ENCODE assay signal across 8 mouse cellular contexts in genomic region chr1:186703256-186703979, GRCm38 (mm10). TPM values are rescaled to one million over a fixed set of nuclear protein-coding genes. Genes with fewer than 3 reads are reported as not detected.
DNase-seq lines count a peak whose midpoint lies in the region; ATAC-seq and TF ChIP-seq lines count a peak whose summit lies in the region.

No protein-coding gene starts in this region.

- H3K36me3 ChIP-seq in heart, adult 2 months (ENCODE audit: control insufficient read depth, insufficient read depth, low read length) = no peaks in the 10 kb centered on the region
- no peaks in the 10 kb centered on the region for H3K36me3 ChIP-seq in forebrain, embryonic 10.5 days (replicated peaks)
- no peaks in the 10 kb centered on the region for H3K36me3 ChIP-seq in intestine, embryonic 15.5 days
- H3K36me3 ChIP-seq in midbrain, embryonic 15.5 days (replicated peaks) = no peaks in the 10 kb centered on the region

- no peak for ATAC-seq in intestine, embryonic 15.5 days
- no peak for ATAC-seq in midbrain, embryonic 15.5 days (replicated peaks)

- peak overlapping the region; percentile 71 for H3K27ac ChIP-seq in heart, adult 2 months
- peak overlapping the region; percentile 87 for H3K27ac ChIP-seq in forebrain, embryonic 10.5 days
- H3K27ac ChIP-seq in intestine, embryonic 15.5 days = peak overlapping the region; percentile 45
- H3K27ac ChIP-seq in midbrain, embryonic 15.5 days = no peak overlapping the region

- no peaks in the 10 kb centered on the region for H3K27me3 ChIP-seq in heart, adult 2 months (ENCODE audit: control insufficient read depth, insufficient read depth, low read length)
- peaks cover 48% of the 10 kb centered on the region for H3K27me3 ChIP-seq in forebrain, embryonic 10.5 days (ENCODE audit: poor library complexity, severe bottlenecking)
- H3K27me3 ChIP-seq in intestine, embryonic 15.5 days (replicated peaks) = peaks cover 4% of the 10 kb centered on the region
- peaks cover 9% of the 10 kb centered on the region; the same call in 1 of the 2 replicates for H3K27me3 ChIP-seq in midbrain, embryonic 15.5 days (replicated peaks)

- no peak for TF ChIP-seq POLR2A in heart, adult 2 months (IDR thresholded peaks at IDR 0.05; ENCODE audit: insufficient read depth, low read depth, low read length)

- peaks cover 5% of the 10 kb centered on the region for H3K4me1 ChIP-seq in heart, adult 2 months (ENCODE audit: control insufficient read depth, insufficient read depth, low read length)
- H3K4me1 ChIP-seq in forebrain, embryonic 10.5 days = peaks cover 40% of the 10 kb centered on the region
- H3K4me1 ChIP-seq in intestine, embryonic 15.5 days (replicated peaks) = peaks cover 12% of the 10 kb centered on the region
- peaks cover 24% of the 10 kb centered on the region for H3K4me1 ChIP-seq in midbrain, embryonic 15.5 days

- 2% methylated on average over 15 of the region's 15 CpGs for WGBS in heart, adult 2 months
- under 1% methylated on average over 15 of the region's 15 CpGs for WGBS in forebrain, embryonic 10.5 days
- WGBS in intestine, embryonic 15.5 days = 1% methylated on average over 15 of the region's 15 CpGs
- WGBS in midbrain, embryonic 15.5 days = under 1% methylated on average over 15 of the region's 15 CpGs

- peak; percentile 28 to 42 for DNase-seq in heart, adult 2 months
- no peak for DNase-seq in heart, postnatal 4 days
- peak; percentile 28 for DNase-seq in forebrain, embryonic 10.5 days (ENCODE audit: extremely low spot score, low spot score)
- no peak for DNase-seq in MN1 (ENCODE audit: low spot score)
- no peak for DNase-seq in cerebellum, adult 9-11 months
- DNase-seq in ovary, postnatal 10 days (ENCODE audit: low spot score) = no peak

- no peaks in the 10 kb centered on the region for H3K79me2 ChIP-seq in heart, adult 2 months (replicated peaks; ENCODE audit: control insufficient read depth, insufficient read depth, low read length)

- H3K4me3 ChIP-seq in heart, adult 2 months = peak overlapping the region; percentile 75
- H3K4me3 ChIP-seq in forebrain, embryonic 10.5 days = peak overlapping the region; percentile 70
- peak overlapping the region; percentile 60 for H3K4me3 ChIP-seq in intestine, embryonic 15.5 days (replicated peaks)
- peak overlapping the region; percentile 72 for H3K4me3 ChIP-seq in midbrain, embryonic 15.5 days

- TF ChIP-seq EP300 in heart, adult 2 months (IDR thresholded peaks at IDR 0.05; ENCODE audit: insufficient read depth, low read depth, low read length) = no peak

- peak overlapping the region; percentile 80 for H3K9ac ChIP-seq in heart, adult 2 months (ENCODE audit: low read depth, low read length)
- H3K9ac ChIP-seq in intestine, embryonic 15.5 days = peak overlapping the region; percentile 27; the same call in 1 of the 2 replicates
- H3K9ac ChIP-seq in midbrain, embryonic 15.5 days = peak overlapping the region; percentile 35; the same call in 1 of the 2 replicates

- H3K4me2 ChIP-seq in intestine, embryonic 15.5 days (replicated peaks) = peak overlapping the region; percentile 96
- peak overlapping the region; percentile 96 for H3K4me2 ChIP-seq in midbrain, embryonic 15.5 days

- intact Hi-C loops in heart, adult 2 months (cut with DNase I) = loop anchor here (5.0 to 10.0 kb wide), 2 partner anchors 91 to 589 kb away; partner anchors contain the start of gene Lyplal1

- no peaks in the 10 kb centered on the region for H3K9me3 ChIP-seq in forebrain, embryonic 10.5 days
- H3K9me3 ChIP-seq in intestine, embryonic 15.5 days = no peaks in the 10 kb centered on the region
- no peaks in the 10 kb centered on the region for H3K9me3 ChIP-seq in midbrain, embryonic 15.5 days

- no peak for TF ChIP-seq CTCF in heart, adult 2 months (IDR thresholded peaks at IDR 0.05)

RNA-seq across cellular contexts. Expression of gene Tgfb2, which starts 2.4 kb away (rescaled TPM):
- 1 to 10 TPM; 4.6 to 5.1 TPM for total RNA-seq in heart, adult 2 months (2021)
- 1.5 and 2.1 TPM in 2 replicates for polyA plus RNA-seq in heart, adult 2 months (2012; rRNA removed)
- total RNA-seq in heart, postnatal 4 days (2021) = 10 to 100 TPM; 28.7 to 31.6 TPM
- 10.6 and 13.1 TPM in 2 replicates for polyA plus RNA-seq in forebrain, embryonic 10.5 days (2016; fragmentation: Nextera tagmentation; extraction: Ambion mirVana)
- polyA plus RNA-seq in intestine, embryonic 15.5 days (2015; fragmentation: Nextera tagmentation; extraction: Ambion mirVana) = 16.5 and 18.5 TPM in 2 replicates
- 14.5 and 15.6 TPM in 2 replicates for polyA plus RNA-seq in midbrain, embryonic 15.5 days (2015; fragmentation: Nextera tagmentation; extraction: Ambion mirVana)

RNA-seq across cellular contexts. Expression of gene Rrp15, which starts 45.7 kb away (rescaled TPM):
- total RNA-seq in heart, adult 2 months (2021) = 1 to 10 TPM; 8.9 to 9.5 TPM
- 2.9 TPM in 2 replicates for polyA plus RNA-seq in heart, adult 2 months (2012; rRNA removed)
- 10 to 100 TPM; 16.0 to 16.7 TPM for total RNA-seq in heart, postnatal 4 days (2021)
- 101 and 104 TPM in 2 replicates for polyA plus RNA-seq in forebrain, embryonic 10.5 days (2016; fragmentation: Nextera tagmentation; extraction: Ambion mirVana)
- 66.2 and 69.9 TPM in 2 replicates for polyA plus RNA-seq in intestine, embryonic 15.5 days (2015; fragmentation: Nextera tagmentation; extraction: Ambion mirVana)
- 28.8 and 29.2 TPM in 2 replicates for polyA plus RNA-seq in midbrain, embryonic 15.5 days (2015; fragmentation: Nextera tagmentation; extraction: Ambion mirVana)

Comparison
In these comparisons a context has a peak if more than half of its experiments do, and no peak if none do; other contexts are left out.
1. DNase-seq: peak in heart, adult 2 months (2 of 2) and forebrain, embryonic 10.5 days (single experiment); none in heart, postnatal 4 days (single experiment), MN1 (single experiment), cerebellum, adult 9-11 months (single experiment) and ovary, postnatal 10 days (single experiment).
2. H3K9ac ChIP-seq: peak in every context shown above with its lines; median percentile 80 in heart, adult 2 months; 35 in midbrain, embryonic 15.5 days; 27 in intestine, embryonic 15.5 days.
3. Peak in every context shown above with its lines, with median percentiles within 50 percentile points of each other: H3K4me3 ChIP-seq.